Mouse (Mus musculus): Measurements from ENCODE around the gene F11. TPM values are rescaled to one million over a fixed set of nuclear protein-coding genes. Genes with fewer than 3 reads are reported as not detected.

Gene F11
- polyA plus RNA-seq, 1 experiment from 2014 or later: not detected

DNA sequence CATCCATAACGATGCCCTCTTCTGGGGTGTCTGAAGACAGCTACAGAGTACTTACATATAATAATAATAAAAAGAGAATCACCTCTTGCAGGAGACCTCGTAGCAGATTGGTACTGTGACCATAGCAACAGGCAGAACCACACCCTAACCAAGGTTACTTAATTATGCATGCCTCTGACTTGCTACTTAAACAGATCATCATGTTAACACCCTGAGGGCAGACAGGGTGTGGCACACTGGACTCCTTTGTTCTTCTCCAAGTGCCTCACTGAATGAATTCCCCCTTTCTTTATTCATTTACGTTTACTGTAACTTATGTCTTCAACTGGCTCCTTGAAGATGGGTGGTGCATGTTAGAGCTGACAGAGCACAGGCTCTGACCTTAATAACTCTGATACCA lies 28.6 kb downstream of the F11 start:
- no peak overlapping the region for H3K4me2 ChIP-seq
- no peaks in the 10 kb centered on the region for H3K9me3 ChIP-seq (ENCODE audit: control insufficient read depth, low read length)
- 78% methylated on average over 3 of the region's 3 CpGs for WGBS
- ATAC-seq (ENCODE audit: low FRiP score): no peak
- no peaks in the 10 kb centered on the region for H3K36me3 ChIP-seq (ENCODE audit: control insufficient read depth, insufficient read depth, low read length)
- H3K4me3 ChIP-seq (ENCODE audit: low read depth, low read length): no peak overlapping the region
- H3K9ac ChIP-seq (ENCODE audit: low read length): no peak overlapping the region
- no peak for DNase-seq (ENCODE audit: low spot score, missing footprints)
- H3K4me1 ChIP-seq (ENCODE audit: control insufficient read depth, insufficient read depth, low read length): peaks cover 3% of the 10 kb centered on the region; the same call in 1 of the 2 replicates
- H3K27me3 ChIP-seq (ENCODE audit: control insufficient read depth, insufficient read depth, low read length): no peaks in the 10 kb centered on the region
- no peak overlapping the region for H3K27ac ChIP-seq (ENCODE audit: low read depth, low read length)

DNA sequence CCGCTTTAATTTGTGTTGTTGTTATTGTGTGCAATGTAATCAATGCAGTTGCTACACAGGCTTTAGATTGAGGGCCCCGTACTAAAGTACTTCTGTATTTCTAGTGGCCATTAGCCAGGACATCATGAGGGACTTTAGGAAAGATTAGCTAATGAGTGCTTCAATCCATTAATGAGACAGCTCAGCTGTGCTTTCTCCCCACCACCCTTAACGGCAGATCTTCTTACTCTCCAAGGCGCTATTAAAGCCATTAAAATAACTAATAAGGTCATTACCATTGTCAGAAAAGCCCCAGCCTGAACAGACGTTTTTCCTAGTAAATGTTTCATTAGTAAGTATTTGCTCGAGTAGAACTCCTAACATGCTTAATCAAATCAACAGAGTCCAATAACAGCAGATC lies 59.4 kb downstream of the F11 start:
- Histone ChIP-seq H3K4me2 (no peak overlapping the region), H3K27ac (ENCODE audit: low read depth, low read length) (no peak overlapping the region), H3K36me3 (ENCODE audit: control insufficient read depth, insufficient read depth, low read length) (no peaks in the 10 kb centered on the region), H3K9ac (ENCODE audit: low read length) (no peak overlapping the region), H3K4me3 (ENCODE audit: low read depth, low read length) (no peak overlapping the region), H3K27me3 (ENCODE audit: control insufficient read depth, insufficient read depth, low read length) (no peaks in the 10 kb centered on the region), H3K9me3 (ENCODE audit: control insufficient read depth, low read length) (no peaks in the 10 kb centered on the region), H3K4me1 (ENCODE audit: control insufficient read depth, insufficient read depth, low read length) (no peaks in the 10 kb centered on the region)
- WGBS: 76% methylated on average over 6 of the region's 6 CpGs
- DNase-seq (ENCODE audit: low spot score, missing footprints): no peak
- ATAC-seq (ENCODE audit: low FRiP score): no peak

DNA sequence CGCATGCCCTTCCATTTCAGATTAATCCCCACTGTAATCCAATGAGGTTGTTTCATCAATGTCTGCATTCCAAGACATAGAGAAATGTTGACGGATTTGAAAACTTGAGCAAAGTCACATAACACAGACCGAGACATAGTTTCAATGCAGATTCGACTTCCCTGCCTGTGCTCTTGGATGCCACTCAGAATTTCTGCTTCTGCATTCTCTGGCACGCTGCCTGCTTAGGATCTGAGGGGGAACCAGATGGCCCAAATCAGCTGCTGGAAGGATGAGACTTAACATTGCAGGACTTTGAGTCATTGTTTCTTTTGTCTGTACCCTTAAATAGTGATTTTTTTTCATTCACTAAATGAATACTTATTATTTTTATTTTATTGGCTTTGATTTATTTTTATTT lies 60.2 kb downstream of the F11 start:
- DNase-seq (ENCODE audit: low spot score, missing footprints) (no peak), ATAC-seq (ENCODE audit: low FRiP score) (no peak)
- H3K36me3 ChIP-seq (ENCODE audit: control insufficient read depth, insufficient read depth, low read length): no peaks in the 10 kb centered on the region
- no peak overlapping the region for H3K4me2 ChIP-seq
- no peaks in the 10 kb centered on the region for H3K9me3 ChIP-seq (ENCODE audit: control insufficient read depth, low read length)
- H3K4me3 ChIP-seq (ENCODE audit: low read depth, low read length): no peak overlapping the region
- H3K9ac ChIP-seq (ENCODE audit: low read length): no peak overlapping the region
- no peaks in the 10 kb centered on the region for H3K4me1 ChIP-seq (ENCODE audit: control insufficient read depth, insufficient read depth, low read length)
- no peak overlapping the region for H3K27ac ChIP-seq (ENCODE audit: low read depth, low read length)
- H3K27me3 ChIP-seq (ENCODE audit: control insufficient read depth, insufficient read depth, low read length): no peaks in the 10 kb centered on the region
- 91% methylated on average over 5 of the region's 5 CpGs for WGBS

DNA sequence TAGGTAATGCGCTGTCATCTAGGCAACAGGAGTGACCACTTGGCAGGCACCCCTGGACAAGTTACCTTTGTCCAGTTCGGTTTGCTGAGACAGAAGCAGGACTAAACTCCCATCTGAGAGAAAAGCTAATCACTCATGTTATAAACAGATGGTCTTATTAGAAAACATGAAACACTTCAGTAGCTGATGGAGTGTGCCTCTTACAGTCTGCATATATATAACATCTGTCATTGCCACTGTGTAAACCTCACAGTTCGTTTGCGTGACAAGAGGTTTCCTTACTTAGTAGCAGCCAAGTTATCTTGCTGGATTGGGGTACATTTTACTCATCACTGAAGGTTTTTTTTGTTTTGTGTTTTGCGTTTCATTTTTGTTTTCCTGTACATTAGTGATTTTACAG lies 64.5 kb downstream of the F11 start:
- Histone ChIP-seq H3K27me3 (ENCODE audit: control insufficient read depth, insufficient read depth, low read length) (no peaks in the 10 kb centered on the region), H3K4me2 (no peak overlapping the region), H3K9me3 (ENCODE audit: control insufficient read depth, low read length) (no peaks in the 10 kb centered on the region), H3K4me3 (ENCODE audit: low read depth, low read length) (no peak overlapping the region), H3K4me1 (ENCODE audit: control insufficient read depth, insufficient read depth, low read length) (no peaks in the 10 kb centered on the region), H3K9ac (ENCODE audit: low read length) (no peak overlapping the region), H3K36me3 (ENCODE audit: control insufficient read depth, insufficient read depth, low read length) (no peaks in the 10 kb centered on the region), H3K27ac (ENCODE audit: low read depth, low read length) (no peak overlapping the region)
- WGBS: 90% methylated on average over 5 of the region's 5 CpGs
- ATAC-seq (ENCODE audit: low FRiP score): no peak
- no peak for DNase-seq (ENCODE audit: low spot score, missing footprints)

DNA sequence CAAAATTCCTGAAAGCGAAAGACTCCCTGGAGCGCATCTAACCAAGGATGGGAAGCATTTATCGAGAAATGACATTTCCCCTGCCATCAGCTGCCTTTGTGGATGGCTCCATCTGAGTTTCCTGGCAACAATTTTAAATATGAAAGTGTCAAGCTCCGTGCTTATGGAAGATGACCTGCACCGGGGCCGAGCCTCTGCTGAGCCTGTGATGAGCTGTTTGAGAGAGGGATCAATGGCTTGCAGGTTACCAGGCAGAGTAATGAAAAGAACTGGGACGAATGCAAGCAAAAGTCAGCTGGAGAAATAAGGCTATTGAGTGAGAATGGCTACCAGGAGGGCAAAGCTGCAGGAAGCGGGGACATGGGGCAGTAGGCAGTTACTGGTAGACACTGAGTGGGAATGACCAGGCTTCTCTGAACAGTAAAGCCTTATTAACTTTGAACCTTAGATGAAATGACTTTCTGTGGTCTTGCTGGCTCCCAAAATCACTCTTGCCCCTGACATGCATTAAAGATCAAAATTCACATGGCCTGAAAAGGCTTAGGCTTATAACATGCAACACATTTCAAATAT lies 65.8 kb downstream of the F11 start:
- no peaks in the 10 kb centered on the region for H3K27me3 ChIP-seq (ENCODE audit: control insufficient read depth, insufficient read depth, low read length)
- H3K9me3 ChIP-seq (ENCODE audit: control insufficient read depth, low read length): no peaks in the 10 kb centered on the region
- ATAC-seq (ENCODE audit: low FRiP score) (no peak), DNase-seq (ENCODE audit: low spot score, missing footprints) (no peak)
- no peaks in the 10 kb centered on the region for H3K4me1 ChIP-seq (ENCODE audit: control insufficient read depth, insufficient read depth, low read length)
- H3K9ac ChIP-seq (ENCODE audit: low read length): no peak overlapping the region
- no peaks in the 10 kb centered on the region for H3K36me3 ChIP-seq (ENCODE audit: control insufficient read depth, insufficient read depth, low read length)
- H3K4me2 ChIP-seq: no peak overlapping the region
- H3K4me3 ChIP-seq (ENCODE audit: low read depth, low read length): no peak overlapping the region
- H3K27ac ChIP-seq (ENCODE audit: low read depth, low read length): no peak overlapping the region
- WGBS: 71% methylated on average over 8 of the region's 8 CpGs

Other genes starting within 250 kb of the F11 start
- gene Mtnr1a, start 192.9 kb downstream of the F11 start, polyA plus RNA-seq (2014; fragmentation: Nextera tagmentation; extraction: Ambion mirVana): 0.14 and 0.63 TPM in 2 replicates
- gene Klkb1, start 32.8 kb upstream of the F11 start, polyA plus RNA-seq (2014; fragmentation: Nextera tagmentation; extraction: Ambion mirVana): 0.03 TPM in 1 of 2 replicates, not detected in the other
- gene Gm45753, start 46.4 kb upstream of the F11 start, polyA plus RNA-seq (2014; fragmentation: Nextera tagmentation; extraction: Ambion mirVana): 0.08 TPM in 1 of 2 replicates, not detected in the other
- 2.4 and 2.9 TPM in 2 replicates for gene Cyp4v3, start 71.2 kb upstream of the F11 start, polyA plus RNA-seq (2014; fragmentation: Nextera tagmentation; extraction: Ambion mirVana)
- gene Fam149a, start 120.3 kb upstream of the F11 start, polyA plus RNA-seq (2014; fragmentation: Nextera tagmentation; extraction: Ambion mirVana): 8.1 and 9.8 TPM in 2 replicates
- gene Tlr3, start 149.0 kb upstream of the F11 start, polyA plus RNA-seq (2014; fragmentation: Nextera tagmentation; extraction: Ambion mirVana): 1.3 and 1.5 TPM in 2 replicates
- 71.9 and 79.8 TPM in 2 replicates for gene Sorbs2, start 245.8 kb upstream of the F11 start, polyA plus RNA-seq (2014; fragmentation: Nextera tagmentation; extraction: Ambion mirVana)